Mouse (Mus musculus) adrenal gland (tissue): ENCODE results near the gene Rps2.

Experiments
- intact Hi-C: fragments of 180-260 bp; cut with DNase I; formaldehyde crosslinking; loops from one replicate; pipeline ENCODE4 v1.15.1; 2025

Rps2 gene

GRCm38 (mm10) chr17:24765016-24765905 lies 47.3 kb downstream of the Rps2 start:
- intact Hi-C loops = no loop called here

- intact Hi-C loops = no loop called here
Measured at GRCm38 (mm10) chr17:24766266-24766875, 48.5 kb downstream of the Rps2 start.

- intact Hi-C loops = no loop called here
Measured at GRCm38 (mm10) chr17:24769146-24769545, 51.2 kb downstream of the Rps2 start.
